Mouse (Mus musculus) lung, postnatal 0 days (tissue): ENCODE data around the gene Lztr1.

Experiments
- CTCF ChIP-seq: IDR thresholded peaks from 2 replicates; pipeline ENCODE4 v1.5.1; 2016; ENCODE audit warnings: antibody characterized with exemption, mild to moderate bottlenecking
- EP300 ChIP-seq: IDR thresholded peaks from 2 replicates; pipeline ENCODE4 v1.6.1; 2016; ENCODE audit warnings: antibody characterized with exemption, mild to moderate bottlenecking, control low read depth

DNA sequence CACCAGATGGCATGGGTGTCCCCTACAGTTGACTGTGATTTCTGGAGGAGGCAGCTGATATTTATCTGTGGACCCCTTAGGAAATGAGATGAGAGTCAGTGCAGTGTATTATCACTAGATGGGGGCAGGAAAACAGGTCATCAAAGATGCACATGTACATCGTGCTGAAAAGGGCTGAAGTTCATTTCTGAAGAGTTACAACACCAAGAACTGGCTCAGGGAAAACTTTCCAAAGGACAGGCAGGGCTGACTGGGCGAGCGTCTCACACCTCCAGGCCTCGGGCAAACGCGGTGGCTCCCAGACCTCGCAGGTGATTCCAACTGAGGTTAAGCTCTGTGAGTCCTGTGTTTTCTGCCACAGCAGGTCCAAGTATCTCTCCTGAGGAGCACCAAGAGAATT, 44.3 kb downstream of the Lztr1 start:
- TF ChIP-seq EP300 (no peak), CTCF (no peak)
